Mouse (Mus musculus) spleen, adult 18-20 months (tissue): ENCODE results near the gene Slc23a4.

Experiments
- DNase-seq, 2 experiments: peaks; one replicate each; pipeline ENCODE4 v3.0.0; 2022; ENCODE audit warnings: mixed read lengths in 2 of 2

Gene Slc23a4

GRCm38 (mm10) chr6:34988081-34988761, at the start of gene Slc23a4:
TSS of gene Slc23a4 (minus strand) at chr6:34988404.
- no peak for DNase-seq

DNA sequence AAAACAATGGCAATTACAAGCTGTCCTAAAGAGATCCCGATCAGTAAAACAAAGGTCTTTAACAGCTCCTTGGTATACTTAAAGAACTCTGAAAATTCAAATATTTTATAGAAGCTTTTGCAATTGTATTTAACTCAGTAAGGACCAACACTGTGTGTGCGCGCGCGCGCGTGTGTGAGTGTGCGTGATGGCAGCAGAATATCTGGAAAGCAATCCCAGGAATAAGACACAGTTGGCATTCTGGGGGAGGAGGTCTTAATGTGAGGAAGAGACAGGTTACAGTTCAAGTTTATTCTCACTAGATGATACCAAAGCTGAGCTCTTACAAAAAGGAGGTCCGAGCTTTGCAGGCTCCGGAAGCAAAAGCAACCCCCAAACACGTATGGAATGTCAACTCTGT, 45.1 kb upstream of the Slc23a4 start:
- DNase-seq = no peak

DNA sequence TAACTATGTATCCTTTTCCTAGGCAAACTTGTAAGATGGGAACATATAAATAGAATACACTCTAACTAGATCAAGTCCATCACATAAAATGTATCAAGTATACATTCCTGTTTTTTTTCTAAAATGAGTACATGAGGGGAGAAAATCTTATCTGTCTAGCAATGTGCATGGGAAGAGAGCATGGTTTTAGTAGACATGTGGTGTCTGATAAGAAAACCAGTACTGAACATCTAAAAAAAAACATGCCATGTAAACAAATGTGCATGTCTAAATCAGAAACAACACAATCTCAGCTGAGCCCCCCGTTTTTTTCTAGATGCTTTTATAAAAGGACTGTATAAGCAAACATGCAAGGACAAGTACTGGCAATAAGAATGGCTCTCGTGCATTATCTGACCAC, 44.5 kb upstream of the Slc23a4 start:
- no peak for DNase-seq

DNA sequence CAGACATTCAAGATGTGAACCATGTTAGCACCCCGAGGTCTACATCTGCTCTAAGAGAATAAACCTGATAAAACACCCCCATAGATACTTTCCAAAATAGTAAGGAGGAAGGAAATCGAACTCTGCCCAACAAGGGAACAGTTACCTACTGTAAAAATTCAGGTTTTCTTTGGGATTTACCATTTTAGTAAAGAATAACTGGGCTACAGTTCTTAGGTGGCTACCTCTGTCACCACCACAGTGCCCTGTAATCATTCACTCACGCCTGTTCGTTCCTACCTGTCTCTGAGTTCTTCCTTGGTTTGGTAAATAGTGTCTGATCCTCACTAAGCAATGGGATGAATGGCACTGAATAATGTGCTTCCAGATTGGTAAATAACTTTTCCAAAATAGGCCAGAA, 42.6 kb upstream of the Slc23a4 start:
- no peak for DNase-seq

- DNase-seq = no peak
These were observed 42.0 kb upstream of the Slc23a4 start for GRCm38 (mm10) chr6:35030226-35030625.

DNA sequence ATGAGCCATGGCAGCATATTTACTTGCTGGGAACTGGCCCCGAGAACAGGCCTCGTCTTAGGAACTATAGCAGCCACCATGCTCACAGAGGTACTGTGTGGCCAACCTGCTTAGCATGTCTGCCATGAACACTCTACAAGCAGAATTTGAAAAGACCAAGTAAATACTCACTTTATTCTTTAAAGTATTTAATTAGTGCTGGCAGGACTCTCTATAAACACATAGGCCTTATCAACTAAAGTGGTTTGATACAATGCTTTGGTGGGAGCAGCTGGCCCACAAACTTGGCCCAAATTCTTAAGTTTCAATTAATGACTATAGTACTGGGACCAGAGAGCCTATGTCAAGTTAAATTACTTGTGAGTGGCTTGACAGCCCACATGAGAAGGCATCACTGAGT, 39.8 kb upstream of the Slc23a4 start:
- DNase-seq = no peak

DNA sequence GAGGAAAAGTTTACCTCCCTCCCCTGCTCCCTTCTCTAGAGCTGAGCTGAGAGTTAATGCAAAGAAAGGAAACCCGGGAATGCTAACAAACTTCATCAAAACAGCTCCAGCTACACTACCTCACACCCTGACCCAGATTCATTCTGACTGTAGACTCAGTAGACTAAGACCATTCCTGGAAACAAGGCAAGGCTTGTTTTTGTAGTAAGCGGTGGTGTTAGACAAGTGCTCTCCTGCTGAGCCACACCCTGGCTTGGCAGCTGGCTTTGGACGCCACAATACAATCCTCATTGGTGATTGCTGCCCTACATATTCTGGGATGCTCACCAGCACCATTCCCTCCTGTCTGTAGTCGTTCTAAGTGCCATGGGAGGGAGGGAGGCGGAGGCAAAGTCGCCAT, 39.1 kb upstream of the Slc23a4 start:
- DNase-seq = no peak

DNA sequence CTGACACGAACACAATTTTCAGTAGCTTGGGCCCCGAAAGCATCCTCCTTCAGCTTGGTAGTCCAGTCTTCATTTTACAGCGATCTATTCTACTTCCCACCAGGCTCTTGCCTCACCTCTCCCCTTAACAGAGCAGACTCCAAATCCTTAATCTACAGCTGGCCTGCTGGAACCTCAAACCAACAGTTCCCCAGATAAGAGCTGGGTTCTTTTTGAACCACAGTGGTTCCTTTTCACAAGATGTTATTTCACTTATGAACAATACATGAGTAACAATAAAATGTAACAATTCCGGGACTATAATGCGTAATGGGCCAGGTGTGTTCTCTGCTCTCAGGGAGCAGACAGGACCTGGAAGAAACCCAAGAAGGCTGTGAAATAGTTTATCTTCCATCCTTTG, 28.4 kb upstream of the Slc23a4 start:
- no peak for DNase-seq

GRCm38 (mm10) chr6:35011953-35012352, 23.7 kb upstream of the Slc23a4 start:
- DNase-seq = no peak

DNA sequence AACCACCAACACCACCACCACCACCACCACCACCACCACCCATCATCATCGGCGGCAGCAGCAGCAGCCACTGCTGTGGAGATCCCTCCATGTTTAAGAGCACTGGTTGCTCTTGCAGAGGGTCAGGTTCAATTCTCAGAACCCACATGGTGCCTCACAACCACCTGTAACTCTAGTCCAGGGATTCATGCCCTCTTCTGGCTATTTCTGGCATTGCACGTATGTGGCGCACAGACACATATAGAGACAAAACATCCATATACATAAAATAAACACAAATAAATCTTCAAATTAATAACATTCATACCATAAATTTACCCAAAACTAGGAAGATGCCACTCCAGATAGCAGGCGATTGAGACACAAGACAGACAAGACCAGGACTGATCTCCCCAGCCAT, 22.5 kb upstream of the Slc23a4 start:
- DNase-seq = no peak

- no peak for DNase-seq
These were observed 14.1 kb upstream of the Slc23a4 start for GRCm38 (mm10) chr6:35002261-35002669.

DNA sequence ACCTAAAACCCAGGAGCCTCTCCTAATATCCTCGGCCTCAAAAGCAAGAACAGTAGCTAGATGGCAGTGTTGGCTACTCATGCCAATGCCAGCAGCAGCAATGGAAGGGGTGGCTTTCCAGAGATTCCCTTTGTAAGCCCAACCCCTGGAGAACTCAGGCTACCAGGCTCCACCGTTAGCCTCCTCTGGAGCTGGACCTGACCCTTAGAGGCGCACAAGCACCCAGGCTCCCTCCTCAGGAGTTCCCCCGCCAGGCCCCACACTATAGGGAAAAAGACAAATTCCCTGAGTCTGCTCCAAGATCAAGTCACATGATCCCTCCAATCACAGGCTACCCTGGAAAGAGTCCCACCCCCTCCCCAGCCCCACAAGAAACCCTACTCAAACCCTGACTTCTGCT, 10.9 kb upstream of the Slc23a4 start:
- no peak for DNase-seq

DNA sequence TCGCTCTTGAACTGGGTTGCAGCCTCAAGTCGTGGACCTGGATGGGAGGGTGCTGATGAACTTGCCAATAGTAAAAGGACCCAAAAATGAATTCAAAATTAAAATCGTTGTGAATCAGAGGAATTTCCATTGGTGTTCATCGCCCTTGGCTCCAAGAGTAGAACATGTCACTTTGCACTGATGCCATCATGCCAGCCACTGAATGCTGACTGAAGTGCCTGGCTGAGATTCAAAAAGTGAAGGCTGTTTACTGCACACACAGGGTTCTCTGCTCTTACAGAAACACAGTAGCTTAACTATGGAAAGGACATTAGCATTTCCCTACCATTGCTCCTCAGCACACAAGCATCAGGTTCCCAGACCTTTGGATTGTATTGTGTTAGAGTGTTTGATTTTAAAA, 8.3 kb upstream of the Slc23a4 start:
- no peak for DNase-seq

DNA sequence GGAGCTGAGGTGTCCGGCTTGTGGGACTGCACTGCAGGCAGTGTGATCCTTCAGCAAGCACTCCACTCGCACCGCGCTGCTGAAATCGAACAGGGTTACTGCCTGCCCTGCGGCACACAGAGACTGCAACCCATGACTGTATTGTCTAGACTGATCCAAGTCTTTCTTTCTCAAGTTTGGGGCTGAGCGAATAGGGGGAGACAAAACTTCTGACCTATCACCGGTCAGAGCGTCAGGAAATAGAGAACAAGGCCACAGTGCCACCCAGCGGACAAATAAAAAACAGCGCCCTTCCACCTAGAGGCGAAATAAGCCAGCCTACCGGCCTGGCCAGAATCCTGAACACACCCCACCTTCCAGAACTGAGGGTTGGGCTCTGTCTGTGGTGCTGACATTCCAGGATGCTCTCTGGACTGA, 7.1 kb upstream of the Slc23a4 start:
- peak; percentile 51 to 81 for DNase-seq

- no peak for DNase-seq
These were observed 6.5 kb upstream of the Slc23a4 start for GRCm38 (mm10) chr6:34994692-34995091.

GRCm38 (mm10) chr6:34989263-34989662, 1.1 kb upstream of the Slc23a4 start:
- DNase-seq = no peak

DNA sequence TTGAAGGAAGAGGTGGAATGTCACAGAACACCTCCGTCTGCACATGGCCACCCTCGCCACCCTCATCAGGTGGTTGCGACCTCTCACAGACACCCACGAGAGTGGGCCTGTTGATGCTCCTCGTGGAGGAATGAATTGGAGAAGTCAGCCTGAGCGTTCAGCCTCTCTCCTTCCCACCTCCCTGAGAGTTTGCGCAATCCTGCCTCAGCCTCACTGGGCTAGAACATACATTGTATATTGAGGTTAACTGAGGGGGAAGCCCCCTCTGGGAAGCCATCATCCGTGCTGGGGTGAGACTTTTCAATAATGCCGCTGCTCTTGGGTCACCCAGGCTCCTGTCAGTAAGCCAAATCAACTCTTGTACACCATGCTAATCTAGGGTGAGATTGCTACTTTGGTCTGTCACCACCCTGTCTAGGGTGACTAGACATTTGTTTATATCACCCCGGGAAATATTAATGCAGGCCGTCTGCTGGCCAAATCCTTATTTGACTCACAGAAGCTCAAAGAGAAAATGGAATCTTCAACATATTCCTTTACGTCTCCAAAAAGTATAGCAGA, 1.0 kb downstream of the Slc23a4 start:
- DNase-seq = no peak

DNA sequence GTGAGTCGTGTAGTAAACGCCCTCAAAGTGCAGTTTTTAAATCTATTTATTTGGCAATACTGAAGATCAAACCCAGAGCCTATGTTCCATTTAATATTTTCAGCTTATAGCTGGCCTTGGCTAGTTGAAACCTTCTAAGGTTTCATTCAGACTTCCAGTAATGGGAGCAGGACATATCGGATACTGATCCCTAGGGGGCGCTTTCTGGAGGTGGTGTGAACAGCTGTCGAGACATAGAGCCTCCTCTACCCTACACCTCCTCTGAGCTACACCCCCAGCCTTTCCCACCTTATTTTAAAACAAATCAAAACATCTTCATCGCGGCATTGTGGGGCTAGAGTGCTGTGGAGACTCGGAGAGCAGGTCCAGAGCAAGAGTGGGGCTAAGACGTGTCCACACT, 7.5 kb downstream of the Slc23a4 start:
- no peak for DNase-seq

DNA sequence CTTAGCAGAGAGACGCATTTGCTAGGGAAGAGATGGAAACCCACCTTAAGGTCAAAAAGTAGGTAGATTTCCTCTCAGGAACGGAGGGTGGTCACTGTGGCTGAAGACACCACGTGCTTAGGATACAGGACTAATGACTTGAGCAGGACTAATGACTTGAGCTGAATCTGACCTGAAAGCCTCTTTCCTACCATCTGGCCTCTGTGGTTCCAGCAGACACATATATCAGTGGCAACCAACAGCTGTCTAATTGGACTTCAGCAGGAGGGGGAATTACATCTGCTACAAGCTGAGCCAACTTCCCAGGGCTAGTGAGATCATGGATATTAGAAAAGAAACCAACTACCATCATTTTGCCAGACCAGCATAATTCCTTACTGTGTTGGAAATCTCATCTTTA, 8.9 kb downstream of the Slc23a4 start:
- DNase-seq = no peak

DNA sequence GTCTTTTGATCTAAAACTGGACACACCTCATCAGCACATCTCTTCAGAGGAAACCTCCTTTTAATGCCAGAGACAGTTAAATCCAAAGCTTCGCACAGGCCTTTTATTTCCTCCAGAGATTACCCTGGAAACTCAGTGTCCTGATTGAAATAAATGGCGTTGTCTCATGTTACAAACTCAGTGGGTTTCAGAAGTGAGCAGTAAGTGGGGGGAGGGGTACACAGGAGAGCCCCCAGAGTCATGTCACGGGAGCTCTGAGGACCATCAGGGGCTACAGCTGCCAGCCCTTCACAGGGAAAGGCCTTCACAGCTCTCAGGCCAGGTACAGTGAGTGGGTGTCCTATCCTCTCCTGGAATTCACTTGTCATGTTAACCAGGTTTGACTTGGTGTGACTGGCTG, 17.0 kb downstream of the Slc23a4 start:
- DNase-seq = no peak

DNA sequence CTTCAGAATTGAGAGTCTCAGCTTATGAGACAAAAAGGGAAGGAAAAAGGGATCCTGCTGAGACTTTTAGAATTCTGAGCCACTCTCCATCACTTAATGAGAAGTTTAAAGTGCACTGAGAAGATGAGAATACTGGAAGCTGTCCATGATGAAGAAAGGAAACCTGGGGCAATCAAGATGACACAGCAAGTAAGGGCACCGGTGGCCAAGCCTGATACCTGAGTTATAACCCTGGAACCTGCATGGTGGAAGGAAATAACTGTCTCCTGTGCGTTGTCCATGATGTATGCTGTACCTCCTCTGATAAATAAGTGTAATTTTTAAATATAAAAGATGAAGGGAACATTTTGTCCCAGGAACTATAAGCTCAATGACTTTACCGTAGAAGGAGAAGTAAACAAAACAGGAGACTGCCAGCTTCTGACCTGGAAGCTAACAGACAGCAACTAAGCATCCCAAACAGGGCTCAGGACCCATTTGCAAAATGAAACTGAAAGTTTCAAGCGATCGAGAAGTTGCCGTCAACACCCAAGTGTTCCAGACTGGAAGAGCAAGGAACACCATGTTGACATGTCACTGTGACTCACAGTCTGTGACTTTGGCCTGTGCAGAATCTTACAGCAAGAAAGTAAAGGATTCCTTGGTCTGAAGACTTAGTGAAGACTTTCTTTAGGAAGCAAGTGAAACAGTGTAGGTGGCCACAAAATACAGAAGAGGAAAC, 22.2 kb downstream of the Slc23a4 start:
- no peak for DNase-seq

DNA sequence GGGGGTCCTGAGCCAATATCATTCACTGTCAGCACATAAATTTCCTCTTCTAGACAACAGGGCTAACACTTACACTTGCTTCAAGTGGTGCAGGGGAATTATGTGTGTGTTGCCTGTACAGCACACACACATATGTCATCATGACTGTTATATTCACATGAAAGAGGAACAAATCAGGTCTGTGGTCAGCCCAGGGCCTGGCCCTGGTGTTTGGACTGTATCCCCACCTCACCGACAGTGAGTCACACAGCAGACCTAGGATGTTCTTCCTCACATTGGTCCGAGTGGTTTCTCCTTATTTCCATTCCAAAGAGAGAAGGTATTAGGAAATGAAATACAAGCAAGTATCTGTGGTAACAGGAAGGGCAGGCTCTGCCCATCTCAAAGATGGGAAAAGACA, 23.7 kb downstream of the Slc23a4 start:
- DNase-seq = no peak

DNA sequence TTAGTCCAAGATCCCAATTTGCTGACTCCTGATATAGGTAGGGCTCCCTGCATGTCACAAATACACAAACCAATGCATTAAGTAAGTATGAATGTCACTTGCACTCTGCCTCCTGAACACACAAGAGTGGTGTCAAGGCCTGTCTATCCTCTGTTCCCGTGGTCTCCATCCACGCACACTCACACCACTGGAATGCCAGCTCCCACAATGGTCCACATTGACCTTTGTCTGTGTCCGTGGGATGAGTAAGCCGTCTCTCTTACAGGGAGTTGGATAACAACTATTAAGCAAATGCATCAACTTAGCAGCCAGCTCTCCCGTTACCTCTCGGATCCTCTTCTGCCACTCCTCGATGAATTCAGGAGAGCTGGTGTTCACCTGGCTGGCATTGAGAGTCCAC, 29.1 kb downstream of the Slc23a4 start:
- DNase-seq = no peak

DNA sequence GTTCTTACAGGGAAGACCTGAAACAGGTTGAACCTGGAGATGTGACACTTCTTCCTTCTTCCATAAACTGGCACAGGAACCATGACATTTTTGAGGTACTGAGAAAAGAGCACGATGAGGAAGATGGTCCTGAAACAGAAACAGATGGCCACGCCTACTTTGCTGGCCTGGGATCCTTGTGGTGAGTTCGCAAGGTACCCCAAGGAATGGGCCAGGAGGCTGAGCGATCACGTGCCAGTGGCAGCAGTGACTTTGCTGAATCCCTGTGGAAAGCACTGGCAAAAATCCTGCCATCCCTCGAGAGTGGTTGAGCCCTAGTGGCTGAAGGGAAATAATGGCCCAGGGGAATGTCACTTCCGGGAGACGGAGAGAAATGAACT, 32.4 kb downstream of the Slc23a4 start:
- DNase-seq = no peak
